Mouse (Mus musculus): ENCODE measurements around the gene Capns2. TPM values are rescaled to one million over a fixed set of nuclear protein-coding genes. Genes with fewer than 3 reads are reported as not detected.

Gene Capns2
- total and polyA plus RNA-seq, 2 experiments from 2014 or later = 0.26 to 3.9 TPM

- Histone ChIP-seq H3K27ac (ENCODE audit: low read depth, low read length) (no peak overlapping the region), H3K4me1 (ENCODE audit: insufficient read depth, low read length) (no peaks in the 10 kb centered on the region), H3K4me3 (ENCODE audit: low read depth, low read length) (no peak overlapping the region), H3K27me3 (ENCODE audit: insufficient read depth, low read length) (no peaks in the 10 kb centered on the region), H3K4me2 (ENCODE audit: low read depth, low read length, poor library complexity, severe bottlenecking) (no peak overlapping the region), H3K9ac (replicated peaks; ENCODE audit: low read length, poor library complexity, severe bottlenecking) (no peak overlapping the region), H3K9me3 (ENCODE audit: low read length) (no peaks in the 10 kb centered on the region), H3K36me3 (ENCODE audit: insufficient read depth, low read length) (0 out of 2 replicates have a peak, but pooled peaks cover 3% of the 10 kb centered on the region)
- no peak for TF ChIP-seq CTCF (IDR thresholded peaks at IDR 0.05)
- ATAC-seq (ENCODE audit: low FRiP score) = no peak
- no peak for DNase-seq (ENCODE audit: low spot score)
- WGBS = 88% methylated on average over 3 of the region's 3 CpGs
Measured at GRCm38 (mm10) chr8:92911477-92911876, 10.3 kb downstream of the Capns2 start.

DNA sequence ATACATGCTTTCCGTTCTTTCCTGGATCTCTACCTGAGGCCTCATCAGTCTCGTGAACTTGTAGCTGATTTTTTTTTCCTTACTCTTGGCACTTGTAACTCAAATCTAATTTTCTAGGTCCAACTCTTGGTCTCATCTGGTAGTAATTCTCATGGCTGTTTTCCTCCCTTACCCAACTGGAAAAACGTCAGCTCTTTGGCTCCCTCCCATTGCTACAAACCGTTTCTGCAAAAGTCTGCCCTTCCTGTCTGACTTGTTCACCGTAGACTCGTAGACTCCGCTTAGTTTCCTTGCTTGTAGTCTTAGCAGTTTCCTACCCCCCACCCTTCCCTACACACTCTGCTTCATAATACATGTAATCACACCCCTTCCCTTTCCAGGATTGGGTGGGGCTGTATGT is 12.2 kb downstream of the Capns2 start:
- Histone ChIP-seq H3K36me3 (ENCODE audit: insufficient read depth, low read length) (0 out of 2 replicates have a peak, but pooled peaks cover 3% of the 10 kb centered on the region), H3K4me3 (ENCODE audit: low read depth, low read length) (no peak overlapping the region), H3K4me2 (ENCODE audit: low read depth, low read length, poor library complexity, severe bottlenecking) (no peak overlapping the region), H3K27me3 (ENCODE audit: insufficient read depth, low read length) (no peaks in the 10 kb centered on the region), H3K9ac (replicated peaks; ENCODE audit: low read length, poor library complexity, severe bottlenecking) (no peak overlapping the region), H3K9me3 (ENCODE audit: low read length) (no peaks in the 10 kb centered on the region), H3K4me1 (ENCODE audit: insufficient read depth, low read length) (no peaks in the 10 kb centered on the region), H3K27ac (ENCODE audit: low read depth, low read length) (no peak overlapping the region)
- TF ChIP-seq CTCF (IDR thresholded peaks at IDR 0.05) = no peak
- DNase-seq (ENCODE audit: low spot score) (no peak), ATAC-seq (ENCODE audit: low FRiP score) (no peak)
- 86% methylated on average over 7 of the region's 7 CpGs for WGBS

- no peak for TF ChIP-seq CTCF (IDR thresholded peaks at IDR 0.05)
- no peaks in the 10 kb centered on the region for H3K9me3 ChIP-seq (ENCODE audit: low read length)
- H3K9ac ChIP-seq (replicated peaks; ENCODE audit: low read length, poor library complexity, severe bottlenecking) = no peak overlapping the region
- ATAC-seq (ENCODE audit: low FRiP score) (no peak), DNase-seq (ENCODE audit: low spot score) (no peak)
- no peaks in the 10 kb centered on the region for H3K4me1 ChIP-seq (ENCODE audit: insufficient read depth, low read length)
- no peak overlapping the region for H3K4me2 ChIP-seq (ENCODE audit: low read depth, low read length, poor library complexity, severe bottlenecking)
- 83% methylated on average over 3 of the region's 3 CpGs for WGBS
- H3K27me3 ChIP-seq (ENCODE audit: insufficient read depth, low read length) = no peaks in the 10 kb centered on the region
- no peaks in the 10 kb centered on the region; the same call in 1 of the 2 replicates for H3K36me3 ChIP-seq (ENCODE audit: insufficient read depth, low read length)
- H3K27ac ChIP-seq (ENCODE audit: low read depth, low read length) = no peak overlapping the region
- H3K4me3 ChIP-seq (ENCODE audit: low read depth, low read length) = no peak overlapping the region
Measured at GRCm38 (mm10) chr8:92916082-92916481, 14.9 kb downstream of the Capns2 start.

DNA sequence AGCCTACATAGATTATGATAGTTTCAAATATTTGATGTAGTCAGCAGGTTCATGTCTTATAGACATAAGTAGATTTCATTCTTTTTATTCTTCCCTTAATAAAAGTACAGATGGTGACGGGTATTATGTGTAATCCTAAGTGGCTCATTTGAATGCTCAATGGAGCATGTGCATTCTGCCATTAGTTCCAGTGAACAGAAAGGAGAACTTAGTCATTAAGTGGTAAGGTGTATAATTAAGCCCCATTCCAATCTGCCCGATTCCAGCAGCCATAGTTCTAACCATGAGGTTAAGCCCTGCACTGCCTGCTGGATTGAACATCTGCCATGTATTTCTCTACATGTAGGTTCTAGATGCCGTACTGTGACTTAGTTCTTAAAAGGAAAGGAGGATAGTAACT is 20.6 kb downstream of the Capns2 start:
- no peak for TF ChIP-seq CTCF (IDR thresholded peaks at IDR 0.05)

GRCm38 (mm10) chr8:92928986-92929385 is 27.8 kb downstream of the Capns2 start:
- no peak for TF ChIP-seq CTCF (IDR thresholded peaks at IDR 0.05)
- Histone ChIP-seq H3K27me3 (ENCODE audit: insufficient read depth, low read length) (no peaks in the 10 kb centered on the region), H3K9ac (replicated peaks; ENCODE audit: low read length, poor library complexity, severe bottlenecking) (no peak overlapping the region), H3K4me3 (ENCODE audit: low read depth, low read length) (no peak overlapping the region), H3K4me1 (ENCODE audit: insufficient read depth, low read length) (no peaks in the 10 kb centered on the region), H3K9me3 (ENCODE audit: low read length) (peaks cover 5% of the 10 kb centered on the region; the same call in 1 of the 2 replicates), H3K36me3 (ENCODE audit: insufficient read depth, low read length) (no peaks in the 10 kb centered on the region), H3K27ac (ENCODE audit: low read depth, low read length) (no peak overlapping the region), H3K4me2 (ENCODE audit: low read depth, low read length, poor library complexity, severe bottlenecking) (no peak overlapping the region)
- DNase-seq (ENCODE audit: low spot score) (no peak), ATAC-seq (ENCODE audit: low FRiP score) (no peak)
- 64% methylated on average over 4 of the region's 4 CpGs for WGBS

More for the DNA sequence above, 20.6 kb downstream of the Capns2 start:
- no peak overlapping the region for H3K27ac ChIP-seq (ENCODE audit: low read depth, low read length)
- H3K36me3 ChIP-seq (ENCODE audit: insufficient read depth, low read length) = no peaks in the 10 kb centered on the region; the same call in 1 of the 2 replicates
- no peak overlapping the region for H3K9ac ChIP-seq (replicated peaks; ENCODE audit: low read length, poor library complexity, severe bottlenecking)
- ATAC-seq (ENCODE audit: low FRiP score) (no peak), DNase-seq (ENCODE audit: low spot score) (no peak)
- no peak overlapping the region for H3K4me3 ChIP-seq (ENCODE audit: low read depth, low read length)
- H3K9me3 ChIP-seq (ENCODE audit: low read length) = no peaks in the 10 kb centered on the region
- no peak overlapping the region for H3K4me2 ChIP-seq (ENCODE audit: low read depth, low read length, poor library complexity, severe bottlenecking)
- no peaks in the 10 kb centered on the region for H3K4me1 ChIP-seq (ENCODE audit: insufficient read depth, low read length)
- H3K27me3 ChIP-seq (ENCODE audit: insufficient read depth, low read length) = no peaks in the 10 kb centered on the region
- 70% methylated on average over 3 of the region's 3 CpGs for WGBS

DNA sequence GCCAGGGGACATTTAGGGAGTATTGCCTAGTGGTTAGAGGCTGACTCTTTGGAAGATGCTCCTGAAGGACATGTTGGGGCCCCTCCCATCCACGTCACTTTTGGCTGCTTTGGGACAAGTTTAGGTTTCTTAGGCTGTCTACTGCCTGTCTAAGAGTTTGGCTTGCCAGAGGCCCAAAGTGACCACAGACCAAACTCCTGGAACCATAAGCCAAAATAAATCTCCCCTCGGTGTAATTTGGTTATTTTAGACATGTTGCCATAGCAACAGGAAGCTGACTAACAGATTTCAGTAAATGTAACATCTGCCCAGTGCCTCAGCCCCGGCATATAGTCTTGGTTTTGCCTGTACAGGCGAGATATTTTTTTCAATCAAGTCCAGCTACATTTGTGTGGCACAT is 36.8 kb downstream of the Capns2 start:
- DNase-seq (ENCODE audit: low spot score) (no peak), ATAC-seq (ENCODE audit: low FRiP score) (no peak)
- no peaks in the 10 kb centered on the region for H3K9me3 ChIP-seq (ENCODE audit: low read length)
- no peak overlapping the region for H3K9ac ChIP-seq (replicated peaks; ENCODE audit: low read length, poor library complexity, severe bottlenecking)
- H3K27me3 ChIP-seq (ENCODE audit: insufficient read depth, low read length) = no peaks in the 10 kb centered on the region
- H3K27ac ChIP-seq (ENCODE audit: low read depth, low read length) = no peak overlapping the region
- no peaks in the 10 kb centered on the region for H3K4me1 ChIP-seq (ENCODE audit: insufficient read depth, low read length)
- H3K4me2 ChIP-seq (ENCODE audit: low read depth, low read length, poor library complexity, severe bottlenecking) = no peak overlapping the region
- no peaks in the 10 kb centered on the region for H3K36me3 ChIP-seq (ENCODE audit: insufficient read depth, low read length)
- TF ChIP-seq CTCF (IDR thresholded peaks at IDR 0.05) = no peak
- H3K4me3 ChIP-seq (ENCODE audit: low read depth, low read length) = no peak overlapping the region
- WGBS = 72% methylated on average over 4 of the region's 4 CpGs

Measured in midbrain, postnatal 0 days (tissue).